Mouse (Mus musculus): ENCODE data around the gene Ppt2. TPM values are rescaled to one million over a fixed set of nuclear protein-coding genes. Genes with fewer than 3 reads are reported as not detected.
A peak's percentile ranks its signal among the peaks of the same experiment; 100 is the strongest.

Ppt2 gene
- polyA plus RNA-seq, 1 experiment, result 22.8 TPM

DNA sequence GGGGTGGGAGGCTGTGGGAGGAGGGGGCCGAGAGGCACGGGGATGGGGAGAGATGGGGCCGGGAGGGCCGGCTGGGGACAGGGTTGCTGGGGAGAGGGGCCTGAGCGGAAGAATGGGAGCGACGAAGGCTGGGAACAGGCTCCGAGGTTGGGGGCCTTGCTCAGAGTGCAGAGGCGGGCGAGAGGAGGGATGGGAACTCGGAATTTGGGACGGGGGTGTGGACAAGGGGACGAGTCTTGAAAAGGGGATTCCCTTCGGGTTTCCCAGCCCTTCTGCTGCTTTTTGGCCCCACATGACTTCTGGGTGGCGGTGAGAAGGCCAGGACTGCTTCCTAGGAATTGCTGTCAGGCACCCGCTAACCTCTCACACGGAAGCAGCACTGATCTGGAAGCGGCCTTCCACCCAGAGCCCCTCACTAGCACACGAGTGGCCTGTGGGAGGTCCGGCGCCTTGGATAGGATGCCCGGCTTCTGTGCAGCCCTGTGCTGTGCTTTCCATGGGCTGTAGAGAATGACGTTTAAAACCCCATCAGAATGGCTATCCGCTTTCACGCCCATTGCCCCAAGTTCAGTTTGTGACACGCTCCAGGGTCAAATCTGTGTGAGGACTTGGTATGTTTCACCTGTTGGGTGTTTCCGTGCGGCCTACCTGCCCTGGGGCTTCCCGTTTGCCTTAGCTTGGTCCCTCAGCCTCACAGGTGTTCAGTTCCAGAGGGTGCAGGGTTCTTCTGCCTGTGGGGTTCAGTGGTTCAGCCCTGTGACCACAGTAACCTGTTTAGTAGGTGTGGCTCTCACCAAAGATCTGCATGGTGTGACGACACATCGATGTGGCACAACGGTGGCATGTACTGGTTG lies 21.9 kb downstream of the Ppt2 start:
- no peak for DNase-seq (ENCODE audit: low spot score)

DNA sequence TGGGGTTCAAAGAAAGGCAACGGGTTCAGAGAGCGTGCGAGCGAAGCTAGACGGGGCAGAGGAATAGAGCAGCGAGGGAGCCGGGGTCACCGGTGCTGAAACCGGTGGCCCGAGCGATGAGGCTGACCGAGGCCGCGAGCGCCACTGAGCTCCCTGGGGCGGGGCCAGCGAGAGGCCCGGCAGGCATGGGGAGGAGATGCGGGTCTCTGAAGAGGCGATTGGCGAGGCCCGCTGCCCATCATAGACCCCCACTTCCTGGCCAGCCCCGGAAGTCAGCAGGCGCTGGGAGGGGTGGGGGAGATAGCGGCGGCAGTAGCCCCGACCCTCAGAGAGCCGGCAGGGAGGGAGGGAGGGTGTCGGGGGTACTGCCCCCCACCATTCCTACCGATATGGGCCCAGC lies 22.7 kb downstream of the Ppt2 start:
- peak; percentile 94 for DNase-seq (ENCODE audit: low spot score)

DNA sequence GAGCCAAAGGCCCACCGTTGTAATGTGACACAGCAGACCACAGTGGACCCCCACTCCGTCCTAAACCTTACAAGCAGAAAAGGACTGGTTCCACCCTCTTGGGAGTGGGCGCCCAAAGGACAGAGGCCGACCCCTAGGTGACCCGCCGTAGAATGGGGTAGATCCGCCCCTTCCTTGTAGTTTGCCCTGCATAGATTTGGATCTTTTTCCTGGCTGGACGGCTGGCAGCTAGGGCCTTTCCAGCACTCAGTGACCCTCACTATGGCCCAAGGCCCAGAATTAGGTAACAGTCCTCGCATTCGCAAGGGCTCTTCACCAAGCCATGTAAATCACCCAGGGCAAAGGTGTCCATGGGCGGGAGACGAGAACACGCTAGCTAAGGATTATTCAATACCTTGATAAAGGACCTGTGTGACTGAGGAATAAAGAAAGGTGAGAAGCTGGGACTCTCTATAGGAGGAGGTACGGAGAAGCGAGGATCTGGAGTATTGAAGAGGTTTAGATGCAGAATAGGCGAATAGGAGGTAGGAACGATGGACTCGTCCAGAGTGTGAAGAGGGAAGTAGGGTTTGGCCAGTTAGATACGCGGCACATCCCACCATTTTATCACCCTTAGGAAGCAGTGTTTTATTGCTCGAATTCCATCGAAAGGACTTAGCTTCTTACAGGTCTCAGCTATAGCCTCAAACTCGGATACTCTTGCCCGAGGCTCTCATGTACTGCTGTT lies 23.6 kb downstream of the Ppt2 start:
- DNase-seq (ENCODE audit: low spot score), result no peak

DNA sequence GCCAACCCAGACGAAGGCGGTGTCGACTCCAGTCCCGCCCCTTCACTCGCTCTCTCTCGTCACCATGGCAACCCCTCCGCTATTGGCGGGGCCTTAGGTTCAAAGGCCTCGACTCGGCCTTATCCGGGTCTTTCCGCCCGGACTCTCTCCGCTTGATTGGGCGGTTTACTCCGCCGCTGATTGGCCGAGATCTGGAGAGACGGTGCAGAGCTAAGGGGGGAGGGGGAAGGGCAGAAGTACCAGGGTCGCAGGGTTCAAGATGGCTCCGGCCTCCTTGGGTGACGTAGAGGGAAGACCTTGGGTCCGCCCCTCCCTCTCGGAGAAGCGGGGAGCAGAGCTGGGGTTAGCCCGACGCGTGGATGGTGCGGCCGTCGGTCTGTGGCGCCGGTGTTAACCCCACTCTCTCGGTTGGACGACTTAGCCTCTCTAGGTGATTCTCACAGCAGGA lies 24.2 kb downstream of the Ppt2 start, which contains the start of gene Agpat1:
Gene Agpat1, plus strand, starts transcription at position 202 of the 448 bp plus-strand sequence.
- DNase-seq (ENCODE audit: low spot score), result peak; percentile 82

DNA sequence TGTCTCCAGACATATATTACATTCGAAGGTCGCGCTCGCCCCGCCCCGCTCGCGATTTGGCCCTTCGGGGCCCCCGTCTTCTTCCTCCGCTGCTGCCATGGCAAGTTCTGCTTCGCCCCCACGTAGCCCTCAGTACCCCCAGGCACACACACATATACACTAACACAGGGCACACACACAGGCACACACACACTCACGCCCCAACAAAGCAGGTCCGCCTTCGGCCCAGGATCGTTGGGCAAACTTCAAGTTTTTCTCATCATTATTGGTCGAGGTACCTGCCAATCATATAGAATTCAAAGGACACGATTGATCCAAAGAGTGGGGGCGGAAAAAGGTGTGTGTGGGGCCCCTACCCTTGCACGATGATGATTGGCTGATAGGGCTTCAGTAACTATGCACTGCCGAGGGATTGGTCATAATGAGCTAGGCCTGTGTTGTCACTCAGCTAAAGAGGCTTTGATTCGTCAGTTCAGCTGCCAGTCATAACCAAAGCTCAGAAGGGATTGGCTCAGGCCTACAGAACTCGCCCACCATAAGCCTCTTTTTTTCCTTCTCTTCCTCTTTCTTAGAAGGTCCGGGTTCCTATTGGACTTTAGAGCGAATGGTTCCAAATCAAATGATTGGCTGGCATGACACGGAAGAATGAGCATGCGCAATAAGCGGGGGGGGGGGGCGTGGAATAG lies 24.8 kb downstream of the Ppt2 start, which contains the start of gene Rnf5:
Gene Rnf5, minus strand, starts transcription at position 316 of the 686 bp plus-strand sequence.
- DNase-seq (ENCODE audit: low spot score), result peak; percentile 77

DNA sequence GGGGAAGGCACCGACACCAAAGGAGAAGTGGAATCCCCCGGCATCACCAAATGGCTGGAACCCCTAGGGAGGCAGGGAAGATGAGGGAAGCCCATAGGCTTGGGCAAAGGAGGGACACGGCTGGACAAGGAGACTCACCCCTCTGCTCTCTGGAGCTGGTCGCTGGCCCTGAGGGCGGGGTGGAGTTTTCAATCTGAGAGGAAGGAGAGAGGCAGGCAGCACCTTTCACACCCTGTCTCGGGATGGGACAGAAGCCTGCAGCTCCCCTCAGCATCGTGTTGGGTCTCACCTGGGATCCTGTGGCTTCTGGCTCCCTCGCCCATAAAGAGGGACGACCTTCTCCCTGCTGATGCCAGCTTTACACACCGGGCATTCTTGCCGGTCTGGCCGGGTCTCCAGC lies 26.5 kb downstream of the Ppt2 start:
- DNase-seq (ENCODE audit: low spot score), result no peak

DNA sequence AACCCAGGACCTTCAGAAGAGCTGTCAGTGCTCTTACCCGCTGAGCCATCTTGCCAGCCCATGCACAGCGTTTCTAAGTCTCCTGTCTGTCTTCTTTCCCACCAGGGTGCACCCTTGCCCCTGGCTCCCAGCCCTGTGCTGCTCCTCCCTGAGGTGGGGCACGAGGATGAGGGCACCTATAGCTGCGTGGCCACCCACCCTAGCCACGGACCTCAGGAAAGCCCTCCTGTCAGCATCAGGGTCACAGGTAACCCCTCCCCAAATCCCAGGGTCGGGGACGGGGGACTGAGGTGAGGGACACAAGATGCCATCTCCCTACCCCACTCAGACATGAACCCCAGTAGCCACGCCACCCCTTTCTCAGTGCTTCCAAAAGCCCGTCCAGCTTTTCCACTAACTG lies 28.4 kb downstream of the Ppt2 start:
- no peak for DNase-seq (ENCODE audit: low spot score)

DNA sequence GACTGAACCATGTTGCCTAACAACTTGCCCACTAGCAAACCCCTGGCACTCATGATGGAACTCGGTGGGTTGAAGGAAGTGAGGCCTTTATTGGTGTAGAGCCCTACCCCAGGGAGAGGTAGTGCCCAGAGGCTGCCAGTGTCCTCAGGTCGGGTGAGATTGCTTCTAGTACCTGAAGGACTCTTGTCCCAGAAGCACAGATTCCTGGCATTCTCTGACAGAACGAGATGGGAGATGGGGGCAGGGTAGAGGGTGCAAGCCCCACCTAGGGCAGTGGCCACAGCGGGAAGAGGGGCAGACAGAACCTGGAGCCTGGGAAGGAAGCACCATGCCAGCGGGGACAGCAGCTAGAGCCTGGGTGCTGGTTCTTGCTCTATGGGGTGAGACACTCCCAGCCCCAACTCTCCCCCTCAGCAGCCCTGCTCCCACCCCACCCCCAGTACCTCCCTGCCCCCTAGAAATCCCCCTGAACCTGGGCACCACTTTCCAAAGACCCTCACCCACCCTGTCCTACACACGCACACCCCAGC lies 30.7 kb downstream of the Ppt2 start, which contains the start of gene Ager:
Gene Ager, plus strand, starts transcription at position 297 of the 530 bp plus-strand sequence.
- DNase-seq (ENCODE audit: low spot score), result no peak

DNA sequence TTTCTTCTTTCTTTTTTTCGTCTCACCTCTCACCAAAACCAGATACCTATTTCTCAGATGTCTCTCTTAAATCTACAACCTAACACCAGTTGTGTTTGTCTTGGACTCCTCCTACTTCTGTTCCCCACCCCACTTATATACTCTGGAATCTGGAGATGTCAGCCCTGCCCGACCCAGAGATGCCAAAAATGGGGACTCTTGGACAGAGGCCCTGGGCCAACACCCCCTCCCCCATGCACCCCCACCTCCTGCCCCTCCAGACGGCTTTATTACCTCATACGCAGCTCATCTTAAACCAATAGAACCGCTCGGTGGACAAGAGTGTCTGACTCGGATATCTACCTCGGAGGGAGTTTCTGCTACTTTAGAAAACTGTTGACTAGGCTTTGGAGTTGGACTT lies 32.2 kb downstream of the Ppt2 start:
- no peak for DNase-seq (ENCODE audit: low spot score)

DNA sequence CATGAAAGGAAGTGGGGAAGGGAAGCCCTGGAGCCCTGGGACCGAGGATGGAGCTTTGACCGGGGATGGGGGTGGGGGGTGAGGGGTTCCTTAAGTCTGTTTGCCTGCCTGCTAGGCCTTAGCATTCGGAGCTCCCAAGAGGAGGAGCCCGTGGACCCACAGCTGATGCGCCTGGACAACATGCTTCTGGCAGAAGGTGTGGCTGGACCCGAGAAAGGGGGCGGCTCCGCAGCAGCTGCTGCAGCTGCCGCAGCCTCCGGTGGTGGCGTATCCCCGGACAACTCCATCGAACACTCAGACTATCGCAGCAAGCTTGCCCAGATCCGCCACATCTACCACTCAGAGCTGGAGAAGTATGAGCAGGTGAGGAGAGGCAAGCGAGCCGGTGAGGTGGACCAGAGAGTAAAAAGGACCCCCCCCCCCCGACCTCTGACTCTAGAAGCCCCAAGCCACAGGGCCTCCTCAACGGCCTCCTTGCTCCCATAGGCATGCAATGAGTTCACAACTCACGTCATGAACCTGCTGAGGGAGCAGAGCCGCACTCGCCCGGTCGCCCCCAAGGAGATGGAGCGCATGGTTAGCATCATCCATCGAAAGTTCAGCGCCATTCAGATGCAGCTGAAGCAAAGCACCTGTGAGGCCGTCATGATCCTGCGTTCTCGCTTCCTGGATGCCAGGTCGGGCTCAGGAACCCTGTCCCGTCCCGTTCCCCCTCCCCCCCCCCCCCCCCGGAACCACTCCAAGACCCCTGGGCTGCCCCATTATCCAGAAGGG lies 34.4 kb downstream of the Ppt2 start:
- no peak for DNase-seq (ENCODE audit: low spot score)

DNA sequence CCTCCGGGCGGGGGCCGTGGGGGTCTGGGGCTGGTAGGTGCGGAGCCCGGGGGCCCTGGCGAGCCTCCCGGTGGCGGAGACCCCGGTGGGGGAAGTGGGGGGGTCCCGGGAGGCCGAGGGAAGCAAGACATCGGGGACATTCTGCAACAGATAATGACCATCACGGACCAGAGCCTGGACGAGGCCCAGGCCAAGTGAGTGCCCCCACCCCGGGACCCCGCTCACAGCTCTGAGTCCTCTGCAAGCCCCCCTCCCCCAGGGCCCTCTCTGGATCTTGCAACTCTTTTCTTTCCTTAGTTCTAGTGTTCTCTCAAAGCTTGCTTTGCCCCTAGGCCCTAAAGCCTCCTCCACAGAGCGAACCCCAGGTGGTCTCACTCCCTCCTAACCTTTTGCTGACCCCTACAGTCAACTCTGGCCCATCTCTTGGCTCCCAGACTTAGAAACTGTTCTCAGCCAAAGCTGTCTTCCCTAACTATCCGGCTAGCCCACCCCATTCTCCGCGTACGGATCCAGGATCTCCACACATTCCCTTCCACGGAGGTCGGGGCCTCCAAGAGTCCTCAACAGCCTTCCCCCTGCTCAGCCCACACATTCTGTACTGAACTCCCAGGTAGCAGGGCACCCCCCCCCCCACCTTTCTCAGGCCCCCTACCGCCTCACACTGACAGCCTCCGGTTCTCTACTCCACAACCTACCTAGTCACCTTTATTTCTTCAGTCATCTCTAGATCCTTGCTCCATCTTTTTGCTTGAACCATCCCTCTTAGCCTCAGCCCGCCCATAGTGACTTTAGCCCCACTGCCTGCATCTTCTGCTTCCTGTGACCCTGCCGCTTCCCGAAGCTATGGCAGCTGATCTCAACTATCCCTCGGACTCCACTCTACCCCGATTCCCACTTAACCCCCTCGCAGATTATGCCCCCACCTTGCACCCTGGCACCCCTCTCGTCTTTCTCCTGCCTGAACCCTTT lies 35.4 kb downstream of the Ppt2 start:
- no peak for DNase-seq (ENCODE audit: low spot score)

DNA sequence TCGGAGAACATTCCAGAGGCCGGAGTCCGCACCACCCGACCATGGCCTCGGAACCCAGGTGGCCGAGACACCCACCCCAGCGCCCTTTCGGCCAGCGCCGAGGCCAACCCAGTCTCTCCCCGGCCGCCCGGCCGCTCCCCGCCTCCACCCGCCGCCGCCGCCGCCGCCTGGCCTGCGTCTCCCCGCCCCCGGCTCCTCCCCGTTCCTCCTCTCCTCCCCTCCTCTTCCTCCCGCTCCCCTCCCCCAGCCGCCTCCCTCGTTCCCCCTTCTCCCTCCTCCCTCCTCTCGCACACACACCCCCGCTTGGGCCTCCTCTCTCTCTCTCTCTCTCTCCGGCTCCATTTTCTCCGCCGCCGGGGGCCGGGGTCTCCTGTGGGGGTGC lies 36.3 kb downstream of the Ppt2 start:
- peak; percentile 75 for DNase-seq (ENCODE audit: low spot score)

DNA sequence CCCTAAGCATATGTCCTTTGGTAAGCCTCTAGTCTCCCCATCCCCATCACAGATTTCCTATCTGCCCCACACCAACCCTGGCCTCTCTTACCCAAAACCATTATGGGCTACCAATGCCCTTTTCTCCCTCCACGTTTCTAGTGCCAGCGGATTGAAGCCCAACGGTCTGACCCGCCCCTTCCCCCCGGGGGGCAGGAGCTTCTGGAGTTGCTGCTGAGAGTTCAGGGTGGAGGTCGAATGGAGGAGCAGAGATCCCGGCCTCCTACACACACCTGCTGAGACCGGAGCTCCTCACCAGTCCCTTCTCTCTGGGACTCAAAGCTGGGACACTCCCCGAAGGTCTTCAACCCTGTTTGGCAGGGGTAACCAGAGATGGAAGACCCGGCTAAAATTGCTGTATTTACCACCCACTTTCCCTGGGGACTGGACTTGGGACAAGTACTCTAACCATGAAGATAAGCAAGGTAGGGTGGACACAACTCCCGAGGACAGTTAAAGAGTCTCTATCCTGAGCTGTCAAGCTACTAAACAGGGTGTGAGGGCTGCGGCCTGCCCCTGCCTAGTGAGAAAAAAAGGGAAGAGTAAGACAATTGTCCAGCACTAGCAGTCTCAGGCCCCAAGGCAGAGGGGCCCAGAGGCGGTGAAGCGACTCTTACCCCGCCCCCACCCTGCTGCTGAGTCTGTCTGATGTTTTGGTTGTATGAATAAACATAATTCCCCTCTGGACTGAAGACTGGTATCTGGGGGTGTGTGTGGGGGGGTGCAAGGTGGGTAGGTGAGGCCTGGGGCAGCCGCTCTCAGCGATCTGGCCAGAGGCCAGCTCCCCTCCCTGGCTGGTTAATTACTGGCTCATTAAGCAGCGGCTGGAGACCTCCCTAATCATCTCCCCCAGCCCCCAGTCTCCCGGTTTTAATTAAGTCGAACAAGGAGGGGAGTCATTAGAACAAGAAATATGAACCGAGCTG lies 37.0 kb downstream of the Ppt2 start, which contains the start of gene Pbx2:
Gene Pbx2, plus strand, starts transcription at position 238 of the 965 bp plus-strand sequence.
- DNase-seq (ENCODE audit: low spot score), result no peak

DNA sequence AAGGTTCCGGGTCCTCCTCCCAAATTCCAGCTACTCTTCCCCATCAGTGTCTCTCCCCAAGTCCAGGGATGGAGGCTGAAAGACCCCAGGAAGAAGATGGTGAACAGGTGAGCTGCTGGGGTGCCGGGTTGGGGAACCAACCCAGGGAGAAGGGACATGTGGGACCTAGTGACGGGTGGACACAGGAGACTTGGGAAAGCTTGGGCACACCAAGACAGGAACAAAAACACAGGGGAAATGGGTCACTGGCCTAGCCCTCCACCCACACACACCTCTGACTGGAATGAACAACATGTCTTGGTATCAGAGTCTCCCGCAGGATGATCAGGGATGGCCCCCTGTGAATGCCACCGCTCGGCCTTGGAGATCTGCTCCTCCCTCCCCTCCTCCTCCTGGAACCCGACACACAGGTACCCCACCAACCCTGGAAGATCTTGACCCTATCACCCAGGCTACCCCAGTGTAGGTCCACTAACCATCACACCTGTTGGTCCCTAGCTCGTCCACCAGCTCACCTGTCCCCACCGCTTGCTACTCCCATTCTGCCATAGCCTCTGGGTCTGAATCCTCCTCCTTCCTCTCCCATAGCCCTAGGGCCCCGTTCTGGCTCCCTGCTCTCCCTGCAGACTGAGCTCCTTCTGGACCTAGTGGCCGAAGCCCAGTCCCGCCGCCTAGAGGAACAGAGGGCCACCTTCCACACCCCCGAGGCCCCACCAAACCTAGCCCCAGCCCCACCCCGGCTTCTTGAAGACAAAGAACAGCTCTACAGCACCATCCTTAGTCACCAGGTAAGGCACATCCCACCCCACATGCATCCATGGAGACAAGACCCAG lies 37.9 kb downstream of the Ppt2 start:
- DNase-seq (ENCODE audit: low spot score), result no peak

DNA sequence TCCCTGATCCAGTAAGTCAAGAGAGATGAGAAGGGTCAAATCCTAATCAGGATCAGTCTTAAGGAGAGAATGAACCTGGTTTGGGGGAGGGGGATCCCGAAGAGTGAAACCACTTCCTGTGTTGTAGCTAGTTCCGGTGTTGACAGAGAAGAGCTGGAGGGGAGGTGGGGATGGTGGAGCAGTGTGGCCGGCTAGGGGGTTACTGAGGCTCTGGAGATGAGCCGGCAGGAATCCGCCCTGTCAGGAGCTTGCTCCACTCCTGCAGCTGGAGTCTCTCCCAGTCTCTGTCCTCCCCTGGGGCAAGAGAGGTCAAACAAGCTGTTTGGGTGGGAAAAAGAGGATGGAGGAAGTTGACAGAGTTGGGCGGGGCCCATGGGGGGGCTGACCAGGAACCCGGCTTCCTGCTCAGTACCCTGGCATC lies 38.6 kb downstream of the Ppt2 start, which contains the start of gene Gpsm3:
Gene Gpsm3, plus strand, starts transcription at position 126 of the 421 bp plus-strand sequence.
- DNase-seq (ENCODE audit: low spot score), result no peak

DNA sequence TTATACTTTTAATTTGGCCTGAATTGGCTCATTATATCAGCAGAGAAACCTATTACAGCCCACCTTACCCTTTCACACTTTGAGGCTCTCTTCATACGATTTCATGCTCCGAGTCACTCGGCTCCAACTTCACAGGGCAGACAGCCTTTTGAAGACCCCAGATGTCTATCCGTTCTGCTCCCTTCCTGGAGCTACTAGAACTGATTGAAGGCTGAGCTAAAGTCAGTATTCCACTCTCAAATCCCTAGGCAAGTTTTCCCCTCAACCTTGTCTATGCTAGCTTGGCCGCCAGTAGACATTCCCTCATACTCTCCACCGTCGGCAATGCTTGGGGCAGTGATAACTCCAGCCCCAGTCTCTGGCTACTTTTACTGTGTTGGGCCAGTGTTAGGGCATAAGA lies 39.1 kb downstream of the Ppt2 start:
- no peak for DNase-seq (ENCODE audit: low spot score)

DNA sequence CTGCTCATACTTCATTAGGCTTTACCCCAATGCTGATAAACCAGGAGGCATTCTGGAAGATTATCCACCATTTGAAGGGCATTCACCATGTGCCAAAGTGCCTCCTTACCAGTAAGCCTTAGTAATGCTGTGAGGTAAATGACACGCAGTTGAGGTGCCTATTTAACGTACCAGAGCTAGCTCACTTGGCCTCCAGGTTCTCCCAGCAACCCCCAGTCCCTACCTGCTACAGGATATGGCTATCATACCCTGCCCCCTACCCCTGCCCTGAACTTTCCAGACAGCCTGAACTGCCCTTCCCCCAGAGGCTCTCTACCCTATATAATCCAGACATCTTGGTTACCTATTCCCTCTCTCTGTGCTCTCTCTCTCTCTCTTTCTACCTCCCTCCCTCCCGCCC lies 39.5 kb downstream of the Ppt2 start:
- DNase-seq (ENCODE audit: low spot score), result no peak

DNA sequence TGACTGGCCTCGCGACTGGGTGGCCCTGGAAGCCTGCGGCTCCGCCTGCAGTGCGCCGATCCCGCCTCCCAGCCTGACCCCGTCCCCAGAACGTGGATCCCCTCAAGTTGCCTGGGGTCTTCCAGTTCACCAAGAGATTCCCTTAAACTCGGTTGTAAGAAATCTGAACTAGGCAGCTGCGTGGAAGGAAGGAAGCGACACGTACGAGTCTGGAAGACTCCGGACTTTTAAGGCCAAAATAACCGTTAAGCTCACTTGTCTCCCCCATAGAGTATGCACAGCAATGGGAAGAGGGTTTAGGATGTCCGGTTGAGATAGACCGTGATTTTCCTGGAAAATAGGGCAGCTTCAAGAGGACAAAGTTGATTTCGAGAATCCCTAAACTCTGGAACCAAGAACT lies 40.5 kb downstream of the Ppt2 start:
- no peak for DNase-seq (ENCODE audit: low spot score)

Measured in urinary bladder, adult 2 months (tissue).